Mouse (Mus musculus): ENCODE measurements around the gene Prr32. TPM values are rescaled to one million over a fixed set of nuclear protein-coding genes. Genes with fewer than 3 reads are reported as not detected.

Prr32 gene
- total RNA-seq (2021): not detected in 2 replicates
- long read RNA-seq: 0 reads

DNA sequence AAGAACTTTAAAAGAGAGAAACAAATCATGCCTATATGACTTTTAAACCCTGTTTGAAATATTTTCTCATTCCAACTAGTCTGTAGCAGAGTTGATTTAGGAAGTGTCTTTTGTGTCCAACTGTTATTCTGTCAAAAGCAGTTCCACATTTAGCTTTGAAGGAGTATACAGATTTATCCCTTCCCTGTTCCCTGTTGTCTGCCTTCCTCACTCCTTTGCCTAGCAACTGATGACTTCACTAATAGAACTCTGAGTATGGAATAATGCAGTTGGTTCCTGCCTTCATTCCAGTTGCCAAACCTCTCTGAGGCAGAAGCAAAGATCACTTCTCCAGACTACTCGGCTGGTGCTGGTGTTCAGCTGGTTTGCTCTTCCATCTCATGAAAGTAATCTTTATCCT is at the start of gene Prr32:
TSS of gene Prr32 (plus strand) at position 301 of the 400 bp plus-strand sequence.
- DNase-seq: no peak
